Mouse (Mus musculus) MEL (cell line): Measurements from ENCODE around the gene Zfp985. TPM values are rescaled to one million over a fixed set of nuclear protein-coding genes. Genes with fewer than 3 reads are reported as not detected.
"Not testable (repeated sequence)": the region's sequence is repeated elsewhere in the genome, so short reads cannot be mapped to it uniquely, and the experiment has no call there.

Source experiments
- DNase-seq: peaks from one replicate; pipeline ENCODE4 v3.0.0; 2011; ENCODE audit warnings: low read depth, low spot score
- H3K27ac ChIP-seq: 2 replicates; pipeline ENCODE4 v1.5.1; 2012; ENCODE audit warnings: low read depth, mild to moderate bottlenecking, control low read depth, low read length, moderate library complexity; ENCODE audit not compliant: control insufficient read depth
- H3K27me3 ChIP-seq, 2 experiments: fragments of 150-350 bp in 1 of 2; sonication (generic) in 1 of 2; 2 replicates each; pipeline ENCODE4 v1.6.1; 2012; ENCODE audit warnings: low read length in 2 of 2, mild to moderate bottlenecking in 2 of 2, improper control_type of control experiment in 1 of 2, moderate library complexity in 1 of 2; ENCODE audit not compliant: insufficient read depth in 2 of 2, control insufficient read depth in 1 of 2
- H3K36me3 ChIP-seq, 2 experiments: 2 replicates each; pipeline ENCODE4 v1.6.1; 2012 to 2014; ENCODE audit warnings: low read length in 2 of 2, improper control_type of control experiment in 1 of 2, inconsistent platforms in 1 of 2, mild to moderate bottlenecking in 1 of 2; ENCODE audit not compliant: insufficient read depth in 2 of 2, control insufficient read depth in 1 of 2
- H3K4me1 ChIP-seq, 2 experiments: fragments of 150-350 bp in 1 of 2; sonication (generic) in 1 of 2; 2 replicates each; pipeline ENCODE4 v1.6.1; 2012; ENCODE audit warnings: low read length in 2 of 2, improper control_type of control experiment in 1 of 2, mild to moderate bottlenecking in 1 of 2; ENCODE audit not compliant: insufficient read depth in 2 of 2, control insufficient read depth in 1 of 2
- H3K4me3 ChIP-seq, 2 experiments: fragments of 150-350 bp in 1 of 2; sonication (generic) in 1 of 2; 2 replicates each; pipeline ENCODE4 v1.5.1; 2012; ENCODE audit warnings: low read depth in 2 of 2, low read length in 2 of 2, mild to moderate bottlenecking in 2 of 2, moderate library complexity in 2 of 2, control low read depth in 1 of 2, improper control_type of control experiment in 1 of 2; ENCODE audit not compliant: control insufficient read depth in 1 of 2, insufficient read depth in 1 of 2
- H3K79me2 ChIP-seq: 2 replicates; pipeline ENCODE4 v1.6.1; 2012; ENCODE audit warnings: mild to moderate bottlenecking, low read length, moderate library complexity; ENCODE audit not compliant: control insufficient read depth, poor library complexity, insufficient read depth
- H3K9ac ChIP-seq: 2 replicates; pipeline ENCODE4 v1.6.1; 2012; ENCODE audit warnings: low read depth, mild to moderate bottlenecking, control low read depth, low read length, moderate library complexity; ENCODE audit not compliant: control insufficient read depth, poor library complexity, severe bottlenecking
- H3K9me3 ChIP-seq: fragments of 150-350 bp; sonication (generic); replicated peaks from 2 replicates; pipeline ENCODE4 v1.6.1; 2012; ENCODE audit warnings: mild to moderate bottlenecking, low read length, improper control_type of control experiment, moderate library complexity; ENCODE audit not compliant: insufficient read depth
- CHD1 ChIP-seq: IDR thresholded peaks from 2 replicates; pipeline ENCODE4 v1.6.1; 2012; ENCODE audit warnings: low read depth, mild to moderate bottlenecking, inconsistent platforms, low read length, improper control_type of control experiment
- ELF1 ChIP-seq: IDR thresholded peaks from 2 replicates; pipeline ENCODE4 v1.6.1; 2014; ENCODE audit warnings: low read depth, mild to moderate bottlenecking, inconsistent platforms, low read length, improper control_type of control experiment, moderate library complexity
- EP300 ChIP-seq, 2 experiments: IDR thresholded peaks; 2 replicates each; pipeline ENCODE4 v1.6.1; 2011; ENCODE audit warnings: improper control_type of control experiment in 2 of 2, low read length in 2 of 2, low read depth in 1 of 2, mild to moderate bottlenecking in 1 of 2
- GABPA ChIP-seq: IDR thresholded peaks from 2 replicates; pipeline ENCODE4 v1.6.1; 2012; ENCODE audit warnings: low read depth, mild to moderate bottlenecking, inconsistent platforms, low read length, improper control_type of control experiment, moderate library complexity
- GATA1 ChIP-seq: IDR thresholded peaks from 2 replicates; pipeline ENCODE4 v1.6.1; 2011; ENCODE audit warnings: low read depth, low read length, improper control_type of control experiment
- MAFK ChIP-seq: IDR thresholded peaks from 2 replicates; pipeline ENCODE4 v1.6.1; 2011; ENCODE audit warnings: low read depth, mild to moderate bottlenecking, low read length, improper control_type of control experiment, borderline replicate concordance
- MAZ ChIP-seq: IDR thresholded peaks from 2 replicates; pipeline ENCODE4 v1.6.1; 2012; ENCODE audit warnings: low read depth, mild to moderate bottlenecking, inconsistent platforms, low read length, improper control_type of control experiment
- POLR2AphosphoS5 ChIP-seq: IDR thresholded peaks from 2 replicates; pipeline ENCODE4 v1.6.1; 2012; ENCODE audit warnings: low read depth, borderline replicate concordance, mild to moderate bottlenecking, inconsistent platforms, low read length, moderate library complexity, mixed read lengths
- RAD21 ChIP-seq: IDR thresholded peaks from 2 replicates; pipeline ENCODE4 v1.6.1; 2011; ENCODE audit warnings: mild to moderate bottlenecking, low read depth, low read length, improper control_type of control experiment
- SIN3A ChIP-seq: IDR thresholded peaks from 2 replicates; pipeline ENCODE4 v1.6.1; 2012; ENCODE audit warnings: low read length, improper control_type of control experiment, inconsistent platforms
- USF2 ChIP-seq, 2 experiments: IDR thresholded peaks; 2 replicates each; pipeline ENCODE4 v1.6.1; 2011 to 2012; ENCODE audit warnings: improper control_type of control experiment in 2 of 2, low read length in 2 of 2, borderline replicate concordance in 1 of 2, inconsistent platforms in 1 of 2, low read depth in 1 of 2, mild to moderate bottlenecking in 1 of 2; ENCODE audit not compliant: insufficient read depth in 1 of 2
- ZC3H11A ChIP-seq: IDR thresholded peaks from 2 replicates; pipeline ENCODE4 v1.6.1; 2012; ENCODE audit warnings: low read depth, mild to moderate bottlenecking, inconsistent platforms, low read length, improper control_type of control experiment
- polyA plus RNA-seq, 2 experiments: library from polyadenylated mRNA; stranded (reverse) in 1 of 2; unstranded in 1 of 2; fragments of >175 nt in 1 of 2; fragments of >200 nt in 1 of 2; gene quantifications; 2 replicates each; pipeline versions ENCODE4 v1.2.1 to v1.2.4; 2012; ENCODE audit warnings: low replicate concordance in 2 of 2, low read depth in 1 of 2; ENCODE audit not compliant: insufficient read length in 2 of 2, insufficient read depth in 1 of 2, missing spikeins in 1 of 2
- total RNA-seq: library from RNA; depleted of rRNA; stranded (reverse); fragments of 300-350 nt; gene quantifications from 2 replicates; pipeline ENCODE4 v1.2.3, GENCODE M21; 2012

Zfp985 gene
- total and polyA plus RNA-seq, 3 experiments, result 0.54 to 1.2 TPM; not detected in 1

- H3K9me3 ChIP-seq, result no peaks in the 10 kb centered on the region
- no peak for DNase-seq
- TF ChIP-seq ZC3H11A, result no peak
- TF ChIP-seq MAZ, result no peak
- TF ChIP-seq GABPA, result no peak
- no peak for TF ChIP-seq SIN3A
- no peak for TF ChIP-seq POLR2AphosphoS5
- TF ChIP-seq RAD21, result no peak
- no peak for TF ChIP-seq MAFK
- no peak for TF ChIP-seq CHD1
- no peak for TF ChIP-seq USF2 (IDR thresholded peaks at IDR 0.05; ENCODE audit: borderline replicate concordance in 1 of 2, insufficient read depth in 1 of 2, low read depth in 1 of 2, low read length in 2 of 2)
- TF ChIP-seq GATA1, result no peak
- TF ChIP-seq ELF1, result no peak
Observed at GRCm38 (mm10) chr4:147586511-147587473, 33.7 kb downstream of the Zfp985 start.

GRCm38 (mm10) chr4:147594630-147595029, 41.6 kb downstream of the Zfp985 start:
- DNase-seq, H3K9me3 ChIP-seq, H3K79me2 ChIP-seq, H3K27me3 ChIP-seq, H3K36me3 ChIP-seq, H3K9ac ChIP-seq, H3K27ac ChIP-seq, H3K4me3 ChIP-seq, H3K4me1 ChIP-seq: not testable (repeated sequence)

More at GRCm38 (mm10) chr4:147586511-147587473, 33.7 kb downstream of the Zfp985 start:
- H3K27ac ChIP-seq, result no peak overlapping the region
- no peaks in the 10 kb centered on the region for H3K27me3 ChIP-seq
- H3K36me3 ChIP-seq, result no peaks in the 10 kb centered on the region
- no peak overlapping the region for H3K9ac ChIP-seq
- H3K4me1 ChIP-seq, result no peaks in the 10 kb centered on the region
- no peaks in the 10 kb centered on the region for H3K79me2 ChIP-seq
- no peak overlapping the region for H3K4me3 ChIP-seq

- Histone ChIP-seq H3K79me2 (no peaks in the 10 kb centered on the region), H3K4me3 (no peak overlapping the region), H3K4me1 (no peaks in the 10 kb centered on the region), H3K36me3 (no peaks in the 10 kb centered on the region), H3K9ac (no peak overlapping the region), H3K27me3 (no peaks in the 10 kb centered on the region), H3K27ac (no peak overlapping the region), H3K9me3 (no peaks in the 10 kb centered on the region; the same call in 1 of the 2 replicates)
- TF ChIP-seq EP300 (IDR thresholded peaks at IDR 0.05; ENCODE audit: low read depth in 1 of 2, low read length in 2 of 2), result no peak
- DNase-seq, result no peak
Observed at GRCm38 (mm10) chr4:147597685-147598084, 44.6 kb downstream of the Zfp985 start.
